Mouse (Mus musculus) ovary, postnatal 36 days (tissue): ENCODE data around the gene Tyms.

Experiments used
- DNase-seq: peaks from one replicate; pipeline ENCODE4 v3.0.0; 2022; ENCODE audit warnings: low spot score, mixed read lengths

Tyms gene

GRCm38 (mm10) chr5:30072825-30073821 lies at the start of gene Tyms:
Tyms (minus strand) TSS chr5:30073617.
- peak; percentile 76 for DNase-seq

GRCm38 (mm10) chr5:30122481-30122880 lies 49.1 kb upstream of the Tyms start:
- no peak for DNase-seq

GRCm38 (mm10) chr5:30120106-30120505 lies 46.7 kb upstream of the Tyms start:
- no peak for DNase-seq

GRCm38 (mm10) chr5:30119163-30119562 lies 45.7 kb upstream of the Tyms start:
- DNase-seq = no peak

GRCm38 (mm10) chr5:30118018-30118417 lies 44.6 kb upstream of the Tyms start:
- DNase-seq = no peak

GRCm38 (mm10) chr5:30115718-30116117 lies 42.3 kb upstream of the Tyms start:
- DNase-seq = no peak

GRCm38 (mm10) chr5:30114761-30115140 lies 41.3 kb upstream of the Tyms start:
- DNase-seq = no peak

- DNase-seq = peak; percentile 73
Observed at GRCm38 (mm10) chr5:30113881-30114760, 40.7 kb upstream of the Tyms start.

GRCm38 (mm10) chr5:30112533-30113068 lies 39.2 kb upstream of the Tyms start:
- DNase-seq = no peak

GRCm38 (mm10) chr5:30111771-30112170 lies 38.4 kb upstream of the Tyms start:
- no peak for DNase-seq

GRCm38 (mm10) chr5:30111126-30111525 lies 37.7 kb upstream of the Tyms start:
- no peak for DNase-seq

- no peak for DNase-seq
Observed at GRCm38 (mm10) chr5:30110371-30111060, 37.1 kb upstream of the Tyms start.

GRCm38 (mm10) chr5:30109899-30110298 lies 36.5 kb upstream of the Tyms start:
- no peak for DNase-seq

- DNase-seq = no peak
Observed at GRCm38 (mm10) chr5:30108233-30108632, 34.8 kb upstream of the Tyms start.

GRCm38 (mm10) chr5:30107611-30108041 lies 34.2 kb upstream of the Tyms start:
- no peak for DNase-seq

GRCm38 (mm10) chr5:30107186-30107585 lies 33.8 kb upstream of the Tyms start:
- no peak for DNase-seq

- peak; percentile 2 for DNase-seq
Observed at GRCm38 (mm10) chr5:30106756-30107155, 33.3 kb upstream of the Tyms start.

GRCm38 (mm10) chr5:30105668-30106300 lies 32.4 kb upstream of the Tyms start, which contains the start of gene 3110082J24Rik:
3110082J24Rik (minus strand) TSS chr5:30106086.
- DNase-seq = peak; percentile 5

GRCm38 (mm10) chr5:30104841-30105667 lies 31.6 kb upstream of the Tyms start, which contains the start of gene Garem2:
Garem2 (plus strand) TSS chr5:30105161.
- peak; percentile 15 for DNase-seq

- peak; percentile 65 for DNase-seq
Observed at GRCm38 (mm10) chr5:30104339-30104738, 30.9 kb upstream of the Tyms start.
